Mouse (Mus musculus): Measurements from ENCODE around the gene Gm10959. TPM values are rescaled to one million over a fixed set of nuclear protein-coding genes. Genes with fewer than 3 reads are reported as not detected.

The Gm10959 gene
- total RNA-seq, 2 experiments from 2014 or later, result not detected

GRCm38 (mm10) chr3:122888371-122888819 is 30.8 kb downstream of the Gm10959 start:
- no peak for DNase-seq

- no peak for DNase-seq
These were observed 31.5 kb downstream of the Gm10959 start for GRCm38 (mm10) chr3:122887505-122888301.

- no peak for DNase-seq
These were observed 40.4 kb downstream of the Gm10959 start for GRCm38 (mm10) chr3:122878705-122879315.

- DNase-seq, result no peak
These were observed 41.6 kb downstream of the Gm10959 start for GRCm38 (mm10) chr3:122877543-122877942.

GRCm38 (mm10) chr3:122876870-122877269 is 42.3 kb downstream of the Gm10959 start:
- DNase-seq, result no peak

GRCm38 (mm10) chr3:122871596-122871995 is 47.6 kb downstream of the Gm10959 start:
- no peak for DNase-seq

- no peak for DNase-seq
These were observed 50.9 kb downstream of the Gm10959 start for GRCm38 (mm10) chr3:122868270-122868669.

- no peak for DNase-seq
These were observed 54.1 kb downstream of the Gm10959 start for GRCm38 (mm10) chr3:122865092-122865491.

Other genes with a start within 250 kb of the Gm10959 start
- gene Pde5a, start 190.4 kb downstream of the Gm10959 start, total RNA-seq (2021), result 1 to 10 TPM; 2.3 to 3.0 TPM
- not detected for gene Fabp2, start 24.3 kb downstream of the Gm10959 start, total RNA-seq (2021)
- 10 to 100 TPM; 25.2 to 28.3 TPM for gene 1810037I17Rik, start 4.8 kb upstream of the Gm10959 start, total RNA-seq (2021)
- 10 to 100 TPM in 1 of 2 experiments, 1 to 10 TPM in 1; 8.6 to 10.9 TPM for gene Usp53, start 65.2 kb upstream of the Gm10959 start, total RNA-seq (2021)
- 100 to 1,000 TPM; 318 to 503 TPM for gene Myoz2, start 115.7 kb upstream of the Gm10959 start, total RNA-seq (2021)

Measured in gastrocnemius, postnatal 25 days (tissue).